Mouse (Mus musculus) liver, adult 2 months (tissue): Measurements from ENCODE around the gene Cwc25. TPM values are rescaled to one million over a fixed set of nuclear protein-coding genes. Genes with fewer than 3 reads are reported as not detected.

ENCODE experiments used
- DNase-seq: peaks from one replicate; pipeline ENCODE4 v3.0.0-alpha.2; 2011; ENCODE audit warnings: low read depth, low spot score; ENCODE audit errors: extremely low read depth
- H3K27ac ChIP-seq: fragments of 200-500 bp; replicated peaks from 2 replicates; pipeline ENCODE4 v1.5.1; 2012; ENCODE audit warnings: low read depth, mild to moderate bottlenecking, control low read depth, inconsistent platforms, low read length; ENCODE audit not compliant: insufficient read depth
- H3K27me3 ChIP-seq: fragments of 200-500 bp; 2 replicates; pipeline ENCODE4 v1.6.1; 2012; ENCODE audit warnings: mild to moderate bottlenecking, moderate library complexity, low read length, inconsistent platforms; ENCODE audit not compliant: control insufficient read depth, insufficient read depth
- H3K36me3 ChIP-seq: fragments of 200-500 bp; 2 replicates; pipeline ENCODE4 v1.6.1; 2012; ENCODE audit warnings: low read length, inconsistent platforms; ENCODE audit not compliant: control insufficient read depth, insufficient read depth
- H3K4me1 ChIP-seq: fragments of 200-500 bp; 2 replicates; pipeline ENCODE4 v1.6.1; 2011; ENCODE audit warnings: low read length; ENCODE audit not compliant: control insufficient read depth, insufficient read depth
- H3K4me3 ChIP-seq: fragments of 200-500 bp; 2 replicates; pipeline ENCODE4 v1.5.1; 2011; ENCODE audit warnings: low read depth, mild to moderate bottlenecking, control low read depth, low read length, moderate library complexity; ENCODE audit not compliant: insufficient read depth
- H3K79me2 ChIP-seq: fragments of 200-500 bp; 2 replicates; pipeline ENCODE4 v1.6.1; 2012; ENCODE audit warnings: inconsistent platforms, mild to moderate bottlenecking, low read length, moderate library complexity; ENCODE audit not compliant: control insufficient read depth, insufficient read depth
- H3K9ac ChIP-seq: fragments of 200-500 bp; 2 replicates; pipeline ENCODE4 v1.6.1; 2012; ENCODE audit warnings: low read depth, mild to moderate bottlenecking, control low read depth, inconsistent platforms, low read length
- CTCF ChIP-seq: fragments of 200-500 bp; IDR thresholded peaks from 2 replicates; pipeline ENCODE4 v1.5.1; 2011; ENCODE audit warnings: low read depth, low read length, control low read depth
- POLR2A ChIP-seq: fragments of 200-500 bp; IDR thresholded peaks from 2 replicates; pipeline ENCODE4 v1.6.1; 2011; ENCODE audit warnings: low read length, control low read depth; ENCODE audit not compliant: insufficient read depth; ENCODE audit errors: extremely low read depth
- WGBS: fragments of 180-500 bp; shearing (Covaris S2); methylation state at CpG from one replicate; pipeline ENCODE4 v1.1.7; 2018; 5-methylcytosine and 5-hydroxymethylcytosine counted together
- polyA plus RNA-seq: library from polyadenylated mRNA; depleted of rRNA; stranded (reverse); fragments of >200 nt; gene quantifications from 2 replicates; pipeline ENCODE4 v1.2.3, GENCODE M21; 2012
- total RNA-seq: library from RNA; depleted of rRNA; stranded (reverse); fragments of >200 nt; gene quantifications from 2 replicates; pipeline ENCODE4 v1.2.3, GENCODE M21; 2014

Cwc25 gene
- total and polyA plus RNA-seq, 2 experiments, result 6.2 to 6.8 TPM

- under 1% methylated on average over 67 of the region's 67 CpGs for WGBS
- TF ChIP-seq POLR2A (peak; percentile 79), CTCF (no peak)
Observed at GRCm38 (mm10) chr11:97781832-97782563, 15.6 kb upstream of the Cwc25 start, which contains the start of gene Rpl23. Gene Rpl23, minus strand, starts transcription at chr11:97782437.

GRCm38 (mm10) chr11:97781478-97781831 lies 15.1 kb upstream of the Cwc25 start:
- H3K27ac ChIP-seq, result peak overlapping the region; percentile 62
- peaks cover 12% of the 10 kb centered on the region for H3K4me1 ChIP-seq
- no peak for TF ChIP-seq POLR2A
- TF ChIP-seq CTCF, result no peak
- peaks cover 10% of the 10 kb centered on the region for H3K79me2 ChIP-seq
- H3K9ac ChIP-seq, result peak overlapping the region; percentile 93
- H3K27me3 ChIP-seq, result no peaks in the 10 kb centered on the region
- WGBS, result under 1% methylated on average over 11 of the region's 11 CpGs
- DNase-seq, result no peak
- peaks cover 38% of the 10 kb centered on the region for H3K36me3 ChIP-seq
- peak overlapping the region; percentile 92 for H3K4me3 ChIP-seq

More at GRCm38 (mm10) chr11:97781832-97782563, 15.6 kb upstream of the Cwc25 start, which contains the start of gene Rpl23:
- H3K27ac ChIP-seq, result peak within 1 kb of the TSS; percentile 62
- H3K4me3 ChIP-seq, result peak within 1 kb of the TSS; percentile 92
- DNase-seq, result peak; percentile 87
- H3K27me3 ChIP-seq, result no peaks in the 10 kb centered on the region
- H3K79me2 ChIP-seq, result peaks cover 10% of the 10 kb centered on the region
- peaks cover 37% of the 10 kb centered on the region for H3K36me3 ChIP-seq
- peaks cover 12% of the 10 kb centered on the region for H3K4me1 ChIP-seq
- H3K9ac ChIP-seq, result peak within 1 kb of the TSS; percentile 93

GRCm38 (mm10) chr11:97779968-97780701 lies 13.8 kb upstream of the Cwc25 start:
- H3K36me3 ChIP-seq, result peaks cover 38% of the 10 kb centered on the region
- no peak overlapping the region for H3K4me3 ChIP-seq
- H3K27me3 ChIP-seq, result no peaks in the 10 kb centered on the region
- H3K27ac ChIP-seq, result no peak overlapping the region
- WGBS, result 54% methylated on average over 2 of the region's 2 CpGs
- no peak for TF ChIP-seq POLR2A
- no peak for DNase-seq
- peaks cover 12% of the 10 kb centered on the region for H3K4me1 ChIP-seq
- H3K79me2 ChIP-seq, result peaks cover 10% of the 10 kb centered on the region
- peak overlapping the region; percentile 30 for H3K9ac ChIP-seq

GRCm38 (mm10) chr11:97778918-97779317 lies 12.6 kb upstream of the Cwc25 start:
- TF ChIP-seq CTCF (no peak), POLR2A (no peak)
- H3K79me2 ChIP-seq, result peaks cover 10% of the 10 kb centered on the region
- peaks cover 12% of the 10 kb centered on the region for H3K4me1 ChIP-seq
- peaks cover 38% of the 10 kb centered on the region for H3K36me3 ChIP-seq
- 74% methylated on average over 1 of the region's 1 CpGs for WGBS
- no peak for DNase-seq
- no peak overlapping the region for H3K27ac ChIP-seq
- no peak overlapping the region for H3K4me3 ChIP-seq
- H3K9ac ChIP-seq, result no peak overlapping the region
- no peaks in the 10 kb centered on the region for H3K27me3 ChIP-seq

- DNase-seq, result no peak
- peaks cover 12% of the 10 kb centered on the region for H3K4me1 ChIP-seq
- H3K27me3 ChIP-seq, result no peaks in the 10 kb centered on the region
- H3K4me3 ChIP-seq, result no peak overlapping the region
- no peak overlapping the region for H3K9ac ChIP-seq
- no peak overlapping the region for H3K27ac ChIP-seq
- H3K36me3 ChIP-seq, result peaks cover 38% of the 10 kb centered on the region
- TF ChIP-seq POLR2A (no peak), CTCF (peak; percentile 11; the same call in 1 of the 2 replicates)
- H3K79me2 ChIP-seq, result peaks cover 10% of the 10 kb centered on the region
- 51% methylated on average over 2 of the region's 2 CpGs for WGBS
Observed at GRCm38 (mm10) chr11:97777129-97777529, 10.8 kb upstream of the Cwc25 start.
